Mouse (Mus musculus) telencephalon, adult 2 months (tissue): Measurements from ENCODE around the gene Tmem161a.
A peak's percentile ranks its signal among the peaks of the same experiment; 100 is the strongest.

Source experiments
- DNase-seq: peaks from one replicate; pipeline ENCODE4 v3.0.0-alpha.2; 2011; ENCODE audit warnings: low read depth, low spot score

The Tmem161a gene

DNA sequence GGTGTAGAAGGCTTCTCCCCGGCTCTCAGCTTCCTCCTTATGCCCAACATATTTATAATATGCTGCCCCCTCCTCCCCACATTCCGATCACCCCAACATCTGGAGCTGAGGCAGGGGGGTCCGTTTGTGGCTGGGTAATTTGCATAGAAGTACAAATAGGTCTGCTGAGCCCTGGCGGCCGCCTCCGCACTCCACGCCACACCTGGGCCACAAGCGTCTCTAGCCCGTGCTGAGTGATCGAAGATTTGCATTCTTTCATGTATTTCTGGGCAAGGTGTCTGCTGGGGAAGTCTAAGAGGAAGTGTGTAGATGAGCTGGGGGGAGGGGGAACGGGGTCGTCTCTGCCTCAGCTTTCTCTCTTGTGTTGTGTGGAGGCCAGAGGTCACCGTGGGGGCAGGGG, 12.1 kb upstream of the Tmem161a start:
- DNase-seq = no peak

DNA sequence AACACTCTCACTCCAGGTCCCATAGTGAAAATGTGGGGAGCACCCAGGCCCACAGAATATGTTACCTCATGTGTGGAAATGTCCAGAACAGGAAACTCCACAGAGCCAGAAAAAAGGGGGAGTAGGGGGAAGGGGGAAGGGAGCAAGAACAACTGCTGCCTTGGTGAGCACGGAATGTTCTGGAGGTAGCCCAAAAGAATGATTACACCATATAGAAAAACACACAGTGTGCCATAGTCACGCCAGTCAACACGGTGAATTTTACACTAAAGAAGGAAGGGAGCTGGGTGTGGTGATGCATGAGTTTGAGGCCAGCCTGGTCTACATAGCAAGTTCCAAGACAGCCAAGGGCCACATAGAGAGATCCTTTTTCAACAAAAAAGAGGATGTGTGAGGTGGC, 8.8 kb upstream of the Tmem161a start:
- DNase-seq = no peak

DNA sequence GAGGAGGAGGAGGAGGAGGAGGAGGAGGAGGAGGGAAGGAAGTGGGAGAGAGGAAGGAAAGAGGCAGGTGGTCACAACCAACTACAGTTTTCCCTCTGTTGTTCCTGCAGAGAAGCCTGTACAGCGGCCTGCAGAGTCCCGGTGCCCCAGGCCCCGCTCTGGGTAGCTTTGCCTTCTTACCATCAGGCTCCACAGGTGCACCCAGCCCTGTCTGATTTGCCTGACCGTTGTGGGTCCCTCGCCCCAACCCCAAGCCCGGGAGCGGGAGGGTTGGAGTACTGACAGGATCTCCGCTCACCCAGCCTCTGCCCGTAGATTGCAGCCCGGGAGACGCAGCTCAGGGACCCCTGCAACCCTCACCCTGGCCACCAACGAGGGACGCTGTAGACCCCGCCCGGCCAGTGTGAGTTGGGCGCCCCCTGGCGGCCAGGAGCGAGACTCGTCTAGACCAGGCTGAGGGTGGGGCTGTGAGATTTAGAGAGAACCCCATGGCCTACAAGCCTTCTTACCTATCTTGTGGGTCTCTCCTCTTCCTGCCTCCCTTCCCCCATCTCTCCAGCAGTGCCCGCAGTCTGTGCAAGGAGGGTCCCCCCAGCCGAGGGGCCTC, 5.5 kb upstream of the Tmem161a start:
- DNase-seq = no peak

DNA sequence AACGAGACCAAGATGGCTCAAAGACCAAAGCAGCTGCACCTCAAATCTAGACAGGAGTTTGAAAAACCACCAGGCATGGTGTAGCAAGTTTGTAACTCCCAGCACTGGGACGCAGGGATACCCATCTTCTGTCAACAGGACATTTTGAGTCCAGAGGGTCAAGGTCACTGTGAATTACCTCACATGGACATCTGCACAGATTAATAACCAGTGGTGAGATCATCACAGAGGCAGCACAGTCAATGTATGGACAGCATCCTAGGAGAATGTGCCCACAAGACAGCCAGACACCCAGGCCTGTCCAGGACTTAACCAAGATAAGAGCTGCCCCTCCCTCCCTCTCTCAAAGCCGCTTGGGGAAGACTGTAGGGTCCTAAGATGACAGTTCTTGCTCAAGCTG, 2.0 kb upstream of the Tmem161a start:
- DNase-seq = no peak

DNA sequence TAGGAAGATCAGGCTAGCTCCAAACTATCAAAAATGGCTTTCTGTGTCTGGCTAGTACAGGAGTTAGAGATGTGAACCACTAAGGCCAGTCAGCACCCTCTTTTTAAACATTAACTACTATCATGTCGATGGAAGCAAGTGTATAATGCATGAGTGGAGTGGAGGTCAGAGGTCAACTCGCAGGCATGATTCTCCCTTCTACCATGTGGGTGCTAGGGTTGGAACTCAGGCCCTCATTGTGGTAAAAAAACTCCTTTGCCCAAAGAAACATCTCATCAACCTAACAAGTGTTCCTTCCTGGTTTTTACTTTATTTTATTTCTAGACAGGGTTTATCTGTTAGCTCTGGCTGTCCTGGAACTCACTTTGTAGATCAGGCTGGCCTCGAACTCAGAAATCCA, 1.4 kb upstream of the Tmem161a start:
- DNase-seq = no peak

DNA sequence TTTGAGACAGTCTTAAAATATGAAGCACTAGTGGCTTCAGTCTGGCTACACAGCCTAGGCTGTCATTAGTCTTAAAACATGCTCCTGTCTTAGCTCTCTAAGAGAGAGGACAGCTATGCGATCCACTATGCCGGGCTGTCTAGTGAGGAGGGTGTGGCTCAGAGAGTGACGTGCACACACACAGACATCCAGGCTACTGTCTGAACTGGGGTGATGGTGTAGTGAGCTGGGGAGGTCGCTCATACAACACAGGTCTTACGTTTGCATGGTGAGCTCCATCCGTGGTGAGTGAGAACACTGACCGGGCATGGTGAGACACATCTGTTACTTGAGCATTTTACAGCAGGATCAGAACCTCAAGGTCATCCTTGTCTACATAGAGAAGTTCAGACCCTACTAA, 916 bp upstream of the Tmem161a start:
- no peak for DNase-seq

DNA sequence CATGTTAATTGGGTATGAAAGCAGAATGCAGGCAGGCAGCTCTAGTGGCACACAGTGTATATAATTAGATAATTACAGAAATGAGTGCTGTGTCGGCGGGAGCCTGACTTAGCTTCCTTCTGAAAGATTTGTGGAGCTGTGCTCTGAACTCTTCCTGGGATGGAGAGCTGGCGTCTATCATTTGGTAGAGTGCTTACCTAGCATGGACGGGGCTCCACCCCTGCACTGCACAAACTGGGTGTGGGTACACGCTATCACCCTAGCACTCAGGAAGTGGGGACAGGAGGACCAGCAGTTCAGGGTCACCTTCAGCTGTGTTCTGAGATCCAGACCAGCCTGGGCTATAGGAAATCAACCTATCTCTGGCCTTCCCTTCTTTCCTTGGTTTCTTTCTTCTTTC, 1.2 kb downstream of the Tmem161a start:
- no peak for DNase-seq

DNA sequence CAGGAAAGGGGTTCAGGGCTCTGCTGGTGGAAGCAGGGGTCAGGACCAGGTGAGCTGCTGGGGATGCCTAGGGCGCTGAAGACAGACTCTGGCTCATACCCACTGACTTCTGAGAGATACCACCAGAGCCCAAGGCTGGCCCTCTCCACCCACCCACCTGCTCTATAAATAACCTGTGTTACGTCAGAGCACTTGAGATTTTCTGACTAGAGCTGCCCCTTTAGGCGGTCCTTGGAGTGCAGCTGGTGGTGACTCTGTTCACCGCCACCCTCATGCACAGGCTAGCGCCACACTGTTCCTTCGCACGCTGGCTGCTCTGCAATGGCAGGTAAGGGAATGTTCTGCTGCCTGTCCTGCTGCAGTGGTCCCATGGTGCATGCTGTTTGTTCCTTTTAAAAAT, 1.9 kb downstream of the Tmem161a start:
- peak; percentile 11 for DNase-seq

DNA sequence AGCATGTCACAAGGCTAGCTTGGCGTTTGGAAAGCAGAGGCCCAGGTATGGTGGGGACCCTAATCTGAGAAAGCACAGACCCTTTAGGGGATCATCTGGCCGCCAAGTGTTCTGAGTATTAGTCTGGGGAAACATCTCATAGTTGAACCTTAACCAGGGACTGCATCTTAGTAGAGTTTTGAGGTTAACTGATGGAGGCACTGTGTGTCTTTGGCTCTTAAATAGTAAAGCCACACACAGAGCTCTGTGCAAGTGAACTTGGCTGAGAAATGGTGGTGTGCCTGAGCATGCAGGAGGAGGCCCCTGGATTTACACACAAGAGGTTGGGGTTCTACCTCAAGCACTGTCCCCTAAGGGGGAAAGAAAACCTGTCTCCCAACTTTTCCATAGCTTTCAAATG, 6.1 kb downstream of the Tmem161a start:
- DNase-seq = no peak

DNA sequence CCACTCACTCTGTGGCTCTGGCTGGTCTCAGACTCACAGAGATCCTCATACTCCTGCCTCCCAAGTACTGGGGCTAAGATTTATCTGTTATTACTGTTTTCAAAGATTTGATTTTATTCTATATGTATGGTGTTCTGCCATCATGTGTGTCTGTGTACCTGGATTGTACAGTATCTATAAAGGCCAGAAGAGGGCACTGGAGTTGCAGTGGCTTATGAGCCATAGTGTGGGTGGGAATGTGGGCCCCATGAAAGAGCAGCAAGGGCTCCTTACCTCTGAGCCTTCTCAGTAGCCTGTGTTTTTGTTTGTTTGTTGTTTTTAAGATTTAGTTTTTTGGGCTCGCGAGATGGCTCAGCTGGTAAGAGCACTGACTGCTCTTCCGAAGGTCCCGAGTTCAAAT, 6.9 kb downstream of the Tmem161a start:
- DNase-seq = no peak

DNA sequence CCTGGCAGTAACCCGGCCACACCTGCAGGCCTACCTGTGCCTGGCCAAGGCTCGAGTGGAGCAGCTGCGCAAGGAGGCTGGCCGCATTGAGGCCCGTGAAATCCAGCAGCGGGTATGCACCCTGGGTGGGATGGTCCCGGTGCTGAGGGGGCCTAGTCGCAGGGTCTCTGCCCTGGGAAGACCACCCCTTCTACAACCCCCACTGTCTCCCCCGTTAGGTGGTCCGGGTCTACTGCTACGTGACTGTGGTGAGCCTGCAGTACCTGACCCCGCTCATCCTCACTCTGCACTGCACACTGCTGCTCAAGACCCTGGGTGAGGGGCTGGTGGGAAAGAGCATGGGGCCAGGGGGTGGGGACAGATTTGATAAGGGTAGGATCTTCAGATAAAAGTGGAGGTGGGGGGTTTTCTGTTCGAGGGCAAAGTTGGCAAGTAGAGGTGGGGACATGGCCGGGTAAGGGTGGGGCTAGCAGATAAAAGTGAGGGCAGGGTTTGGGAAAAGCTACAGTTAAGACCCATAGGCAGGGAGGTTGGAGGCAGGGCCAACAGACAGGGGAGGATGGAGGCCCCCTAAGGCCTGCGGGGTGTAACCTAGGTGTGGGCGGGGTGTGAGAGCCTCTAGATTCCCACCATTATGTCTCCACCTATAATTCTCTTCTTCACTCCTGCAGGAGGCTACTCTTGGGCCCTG, 9.2 kb downstream of the Tmem161a start:
- no peak for DNase-seq

DNA sequence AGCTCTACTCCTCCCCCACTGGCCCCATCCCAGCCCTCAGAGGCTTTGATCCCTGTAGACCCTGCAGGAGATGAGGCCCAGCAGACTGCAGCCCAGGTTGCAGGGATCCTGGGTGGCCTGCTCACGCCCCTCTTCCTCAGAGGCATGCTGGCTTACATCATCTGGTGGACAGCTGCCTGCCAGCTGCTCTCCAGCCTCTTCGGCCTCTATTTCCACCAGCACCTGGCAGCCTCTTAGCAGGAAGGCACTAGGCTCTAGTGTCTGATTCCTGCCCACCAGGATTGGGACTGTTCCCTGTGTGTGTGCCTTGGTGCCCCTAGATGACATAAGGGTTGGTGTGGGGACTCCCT, 9.7 kb downstream of the Tmem161a start:
- DNase-seq = no peak

DNA sequence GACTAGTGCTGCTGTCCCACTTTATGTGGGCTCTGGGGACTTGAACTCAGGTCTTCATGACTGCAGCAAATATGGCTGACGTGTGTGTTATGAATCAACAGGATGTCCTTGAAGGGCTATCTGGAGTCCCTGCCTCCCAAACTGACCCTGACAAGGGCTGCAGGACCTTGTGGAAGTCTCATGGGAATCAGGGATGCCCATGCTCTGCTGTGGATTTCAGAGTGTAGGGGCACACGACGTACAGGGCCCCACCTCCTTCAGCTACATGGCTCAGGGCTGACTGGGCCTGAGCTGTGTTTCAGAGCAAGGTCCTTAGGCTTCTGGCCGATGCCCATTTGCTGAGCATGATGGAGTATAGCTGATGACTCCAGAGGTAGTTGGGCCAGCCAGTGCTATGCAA, 11.0 kb downstream of the Tmem161a start:
- DNase-seq = no peak

DNA sequence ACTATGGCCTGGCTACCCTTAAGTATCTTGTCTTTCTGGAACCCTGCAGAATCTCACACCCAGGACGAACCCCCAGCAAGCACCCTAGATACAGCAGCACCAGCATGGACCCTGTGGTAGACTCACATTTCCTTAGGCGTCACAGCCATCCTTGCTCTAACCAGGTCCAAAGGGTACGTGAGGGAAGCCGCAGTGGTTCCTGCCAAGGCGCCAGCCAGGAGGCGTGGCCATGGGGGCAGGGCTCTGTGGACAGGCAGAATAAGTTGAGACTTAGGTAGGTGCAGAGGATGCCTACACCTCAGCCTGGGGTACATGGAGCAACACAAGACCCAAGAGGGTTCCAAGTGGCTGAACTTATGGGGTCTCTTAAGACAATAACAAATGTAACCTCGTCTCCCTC, 16.6 kb downstream of the Tmem161a start:
- DNase-seq = no peak

DNA sequence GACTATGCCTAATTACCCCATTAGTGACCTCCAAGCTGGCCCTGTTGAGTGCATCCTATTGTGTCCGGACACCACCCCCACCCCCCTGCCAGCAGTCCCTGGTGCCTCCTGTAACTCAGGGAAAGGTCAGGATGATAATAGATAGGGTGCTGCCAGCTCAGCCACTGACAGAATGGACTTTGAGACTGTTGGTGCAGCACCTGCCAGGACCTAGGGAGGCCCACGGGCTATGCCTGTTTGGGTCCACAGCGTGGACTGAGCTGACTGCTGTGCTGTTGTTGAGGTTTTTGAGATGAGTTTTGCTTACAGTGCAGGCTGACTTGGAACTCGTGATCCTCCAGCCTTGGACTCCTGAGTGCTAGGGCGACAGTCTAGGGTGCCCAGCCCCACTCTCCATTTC, 21.1 kb downstream of the Tmem161a start:
- no peak for DNase-seq

DNA sequence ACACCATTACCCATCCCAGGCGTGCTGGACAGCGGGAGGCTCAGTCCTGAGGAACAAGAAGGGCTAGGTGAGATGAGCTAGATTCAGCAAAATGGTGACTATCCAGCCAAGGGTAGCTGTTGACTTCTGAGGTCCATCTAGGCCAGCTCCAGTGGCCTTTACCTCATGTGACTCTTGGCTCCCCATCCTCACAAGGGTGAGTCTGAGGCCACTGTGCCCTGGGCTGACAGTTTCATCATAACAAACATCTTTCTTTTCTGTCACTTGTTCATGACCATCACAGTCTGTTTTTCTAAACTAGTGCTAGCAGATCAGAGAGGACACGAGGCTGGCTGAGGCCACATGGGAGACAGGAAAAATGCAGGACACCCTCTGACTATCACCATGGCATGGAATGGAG, 22.0 kb downstream of the Tmem161a start:
- DNase-seq = no peak

DNA sequence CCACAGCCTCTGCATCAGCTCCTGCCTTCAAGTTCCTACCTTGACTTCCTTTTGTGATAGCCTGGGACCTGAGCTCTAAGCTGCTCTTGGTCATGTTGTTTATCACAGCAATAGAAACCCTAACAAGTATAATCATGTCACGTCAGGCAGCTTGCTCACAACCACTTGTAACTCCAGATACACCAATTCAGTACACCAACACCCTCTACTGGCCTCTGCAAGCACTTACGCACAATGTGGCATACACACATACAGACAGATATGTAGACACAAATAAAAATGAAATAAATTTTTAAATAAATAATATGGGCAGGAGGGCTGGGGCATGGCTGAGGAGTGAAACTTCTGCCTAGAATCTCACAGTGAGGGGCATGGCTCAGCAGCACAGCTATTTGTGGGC, 23.6 kb downstream of the Tmem161a start:
- DNase-seq = no peak

DNA sequence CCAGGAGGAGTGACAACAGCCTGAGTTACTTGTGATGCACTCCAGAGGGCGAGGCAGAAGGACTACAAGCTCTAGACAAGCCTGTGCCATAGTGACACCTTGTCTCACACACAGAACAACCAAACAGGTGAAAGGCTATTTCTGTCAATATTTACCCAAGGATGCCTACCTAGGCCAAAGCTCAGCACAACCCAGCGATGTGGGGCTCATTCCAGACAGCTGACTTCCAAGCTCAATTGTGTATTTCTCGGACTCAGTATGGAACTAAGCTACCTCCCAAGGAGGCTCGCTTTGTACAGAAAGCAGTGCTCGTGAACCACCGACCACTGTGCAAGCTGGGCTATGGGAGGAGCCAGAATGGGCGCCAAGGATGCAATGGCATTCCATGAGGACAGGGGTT, 25.4 kb downstream of the Tmem161a start:
- no peak for DNase-seq

DNA sequence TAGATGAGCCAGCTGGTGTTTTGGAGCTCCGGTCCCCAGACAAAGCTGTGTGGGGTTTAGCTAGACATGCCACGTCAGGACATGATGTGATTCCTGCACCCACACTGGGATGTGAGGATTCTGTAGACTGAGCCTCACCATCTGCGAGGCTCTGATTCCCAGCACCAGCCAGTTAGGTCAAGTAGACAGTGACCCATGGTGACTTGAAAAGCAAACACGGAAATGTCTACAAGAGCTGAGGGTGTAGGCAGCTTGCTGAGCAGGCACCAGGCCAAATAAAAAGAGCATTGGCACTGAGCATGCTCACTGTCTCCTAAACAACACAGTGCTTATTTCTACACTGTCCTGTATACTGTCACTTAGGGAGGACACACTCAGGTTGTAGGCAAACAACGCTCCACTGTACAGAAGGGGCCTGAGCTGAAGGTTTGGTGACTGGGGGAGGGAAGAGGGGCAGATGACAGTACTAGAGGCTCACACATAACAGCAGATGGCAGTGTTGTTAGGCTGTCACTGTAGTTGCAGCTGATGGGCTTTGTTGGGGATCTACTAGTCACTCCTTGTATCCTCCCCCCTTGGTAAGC, 28.0 kb downstream of the Tmem161a start:
- DNase-seq = peak; percentile 59

DNA sequence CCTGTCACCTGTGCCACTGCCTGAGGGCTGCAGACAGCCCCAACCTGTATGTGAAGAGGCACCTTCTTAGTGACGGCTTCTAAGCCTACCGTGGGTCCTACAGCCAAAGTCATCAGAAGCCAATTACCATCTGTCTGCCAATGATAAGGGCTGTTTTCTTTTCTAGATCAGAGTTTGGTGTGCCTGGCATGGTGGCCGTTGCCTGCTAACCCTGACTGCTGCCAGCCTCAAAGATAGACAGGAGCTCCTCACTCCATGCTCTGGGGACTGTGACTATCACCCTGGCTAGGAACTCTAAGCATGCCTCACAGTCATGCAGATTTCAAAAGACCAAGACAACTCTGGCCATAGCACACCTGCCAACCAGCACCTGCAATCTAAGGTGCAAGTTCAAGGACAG, 29.3 kb downstream of the Tmem161a start:
- DNase-seq = no peak

DNA sequence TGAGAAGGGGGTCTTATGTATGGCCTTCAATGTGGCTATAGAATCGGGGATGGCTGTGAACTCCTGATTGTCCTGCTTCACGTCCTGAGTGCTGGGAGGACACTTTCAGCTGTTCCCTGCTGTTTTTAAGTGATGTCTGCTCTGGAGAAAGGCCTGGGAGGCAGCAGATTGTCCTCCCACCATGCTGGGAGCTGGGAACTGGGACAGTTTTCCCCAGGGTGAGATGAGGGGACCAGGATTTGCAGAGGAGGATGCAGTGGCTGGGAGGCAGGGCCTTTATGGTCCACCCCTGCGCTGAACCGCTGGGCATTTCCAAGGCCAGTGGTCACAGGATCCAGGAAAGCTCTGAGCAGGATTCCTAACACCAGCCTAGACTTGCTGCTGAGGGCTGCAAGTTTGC, 30.9 kb downstream of the Tmem161a start:
- peak; percentile 33 for DNase-seq

DNA sequence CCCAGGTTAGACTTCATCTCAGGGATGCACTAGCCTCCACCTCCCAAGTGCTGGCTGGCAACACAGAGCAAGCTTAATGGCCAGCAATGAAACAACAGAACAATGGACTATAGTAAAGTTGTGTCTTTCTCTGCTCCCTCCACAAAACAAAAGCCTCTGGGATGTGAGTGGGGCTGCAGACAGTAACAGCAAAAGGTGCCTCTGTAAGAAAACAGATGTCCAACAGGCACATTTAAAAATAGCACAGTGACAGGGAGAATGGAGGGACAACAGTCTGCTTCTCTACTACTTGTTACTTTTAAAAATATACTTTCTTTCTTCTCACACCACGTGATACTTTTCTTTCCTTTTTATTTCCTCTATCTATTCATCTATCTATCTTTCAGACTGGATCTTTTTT, 32.6 kb downstream of the Tmem161a start:
- no peak for DNase-seq

DNA sequence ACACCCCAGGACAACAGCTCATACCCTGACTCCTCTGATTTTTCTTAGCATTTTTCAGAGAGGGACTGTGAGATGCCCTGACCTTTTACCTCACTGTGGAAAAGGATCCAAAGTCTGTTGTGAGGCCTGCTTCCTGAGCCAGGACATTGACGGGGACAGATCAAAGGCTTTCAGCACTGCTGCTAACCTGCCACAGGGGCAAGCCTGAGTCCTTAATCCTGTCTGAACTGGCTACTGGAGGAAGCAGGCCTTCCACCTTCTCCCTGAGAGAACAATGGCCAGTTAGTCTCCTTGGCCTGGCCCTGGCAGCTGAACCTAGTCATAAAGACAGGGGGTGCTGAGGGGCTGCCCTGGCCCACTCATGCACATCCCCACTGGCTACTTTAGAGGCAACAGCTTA, 36.0 kb downstream of the Tmem161a start:
- no peak for DNase-seq

DNA sequence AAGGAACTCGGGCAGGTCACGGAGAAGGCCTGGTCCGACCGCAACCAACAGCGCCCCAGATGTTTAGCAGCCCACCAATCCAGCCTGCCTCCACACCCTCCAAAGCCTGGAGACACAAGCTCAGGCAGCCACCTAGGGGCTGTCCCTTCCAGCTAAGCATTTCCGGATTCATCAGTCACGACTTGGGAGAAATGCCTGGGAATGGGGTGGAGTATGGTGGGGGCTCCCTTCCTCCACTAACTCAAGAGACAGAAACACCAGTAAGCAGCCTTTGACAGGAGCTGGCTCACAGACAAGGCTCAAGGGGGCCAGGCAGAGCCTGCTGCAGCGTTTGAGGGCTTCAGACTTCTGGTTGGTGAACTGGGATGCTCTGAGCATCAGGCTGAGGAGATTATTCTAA, 38.4 kb downstream of the Tmem161a start:
- peak; percentile 53 for DNase-seq
